Mouse (Mus musculus) embryonic fibroblast, embryonic 13.5 days (primary cell): ENCODE results near the gene Cma2.

Source experiments
- CTCF ChIP-seq: IDR thresholded peaks from 2 replicates; pipeline ENCODE4 v1.5.1; 2011; ENCODE audit warnings: mild to moderate bottlenecking, control low read depth, low read length, moderate library complexity, borderline replicate concordance; ENCODE audit not compliant: insufficient read depth
- POLR2A ChIP-seq: IDR thresholded peaks from 2 replicates; pipeline ENCODE4 v1.6.1; 2011; ENCODE audit warnings: low read depth, mild to moderate bottlenecking, control low read depth, low read length, moderate library complexity

GRCm38 (mm10) chr14:56013924-56014323 lies 63.1 kb downstream of the Cma2 start:
- TF ChIP-seq CTCF: no peak
- TF ChIP-seq POLR2A: no peak
